Mouse (Mus musculus) left cerebral cortex, adult 2 months (tissue): Measurements from ENCODE around the gene Ica1. TPM values are rescaled to one million over a fixed set of nuclear protein-coding genes. Genes with fewer than 3 reads are reported as not detected.

Experiments
- DNase-seq, 2 experiments: peaks; one replicate each; pipeline ENCODE4 v3.0.0; 2021 to 2022; ENCODE audit warnings: low spot score in 2 of 2, mixed read lengths in 1 of 2; ENCODE audit errors: extremely low spot score in 1 of 2
- H3K27ac ChIP-seq: fragments of 200-600 bp; 2 replicates; pipeline ENCODE4 v1.8.1; 2022
- H3K4me3 ChIP-seq: fragments of 200-600 bp; 2 replicates; pipeline ENCODE4 v1.8.1; 2022
- CTCF ChIP-seq: fragments of 200-600 bp; IDR thresholded peaks from 2 replicates; pipeline ENCODE4 v1.8.1; 2022; ENCODE audit warnings: antibody characterized with exemption, mild to moderate bottlenecking, moderate library complexity
- intact Hi-C: fragments of 180-260 bp; cut with DNase I; formaldehyde crosslinking; loops from one replicate; pipeline ENCODE4 v1.15.1; 2025
- long read RNA-seq, 2 experiments: library from polyadenylated mRNA; stranded (forward); transcript quantifications; one replicate each; pipeline ENCODE4 v2.0.0; 2021; ENCODE audit warnings: borderline mapping rate in 2 of 2
- total RNA-seq, 2 experiments: library from RNA; stranded (reverse); gene quantifications; 2 replicates each; pipeline ENCODE4 v1.2.3; 2021

Ica1 gene
- total RNA-seq, result 10 to 100 TPM; 65.4 to 72.6 TPM
- long read RNA-seq, experiment 1, transcript Ica1-201 (14 exons, 2,075 nt), result major isoform, 45 of 58 reads
- long read RNA-seq, experiment 1, partial matches to known transcripts, result 3 of 58 reads
- long read RNA-seq, experiment 1, other reads (novel, unspliced or antisense), result 10 of 58 reads
- long read RNA-seq, experiment 2, transcript Ica1-201 (14 exons, 2,075 nt), result major isoform, 19 of 32 reads
- long read RNA-seq, experiment 2, partial matches to known transcripts, result 2 of 32 reads
- long read RNA-seq, experiment 2, other reads (novel, unspliced or antisense), result 11 of 32 reads

- intact Hi-C loops, result loop anchor here (5.0 kb wide), 1 partner anchor 54 kb away; no protein-coding TSS in a partner anchor
- Histone ChIP-seq H3K4me3 (peak within 1 kb of the TSS; percentile 82), H3K27ac (peak within 1 kb of the TSS; percentile 96)
- no peak for TF ChIP-seq CTCF
- no peak for DNase-seq
Measured at GRCm38 (mm10) chr6:8778296-8778649, at the start of gene Ica1. Gene Ica1 (minus strand): TSS chr6:8778488.

DNA sequence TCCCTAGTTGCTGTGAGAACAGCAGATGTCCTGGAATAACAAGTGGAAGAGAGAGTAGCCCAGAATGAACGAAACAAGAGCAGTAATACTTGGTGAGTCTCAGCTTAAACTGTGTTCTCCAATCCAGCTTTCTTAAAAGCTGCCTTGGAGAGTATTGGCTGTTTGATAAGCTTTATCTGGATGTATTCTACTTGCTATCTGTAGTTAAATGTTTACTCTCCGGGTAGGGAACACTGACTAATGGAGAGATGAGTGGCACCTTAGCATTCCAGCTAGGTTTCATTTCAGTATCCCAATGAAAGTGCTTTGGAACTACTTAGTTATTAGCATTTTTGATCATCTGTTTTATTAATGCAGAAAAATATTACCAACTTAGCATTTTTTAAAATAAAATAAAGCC is 41.6 kb upstream of the Ica1 start:
- DNase-seq, result no peak
- intact Hi-C loops, result no loop called here
- Histone ChIP-seq H3K4me3 (no peak overlapping the region), H3K27ac (no peak overlapping the region)
- TF ChIP-seq CTCF, result no peak

- no peak overlapping the region for H3K27ac ChIP-seq
- no peak for TF ChIP-seq CTCF
- no peak for DNase-seq
- no peak overlapping the region for H3K4me3 ChIP-seq
- intact Hi-C loops, result no loop called here
Measured at GRCm38 (mm10) chr6:8814332-8815002, 36.2 kb upstream of the Ica1 start.

DNA sequence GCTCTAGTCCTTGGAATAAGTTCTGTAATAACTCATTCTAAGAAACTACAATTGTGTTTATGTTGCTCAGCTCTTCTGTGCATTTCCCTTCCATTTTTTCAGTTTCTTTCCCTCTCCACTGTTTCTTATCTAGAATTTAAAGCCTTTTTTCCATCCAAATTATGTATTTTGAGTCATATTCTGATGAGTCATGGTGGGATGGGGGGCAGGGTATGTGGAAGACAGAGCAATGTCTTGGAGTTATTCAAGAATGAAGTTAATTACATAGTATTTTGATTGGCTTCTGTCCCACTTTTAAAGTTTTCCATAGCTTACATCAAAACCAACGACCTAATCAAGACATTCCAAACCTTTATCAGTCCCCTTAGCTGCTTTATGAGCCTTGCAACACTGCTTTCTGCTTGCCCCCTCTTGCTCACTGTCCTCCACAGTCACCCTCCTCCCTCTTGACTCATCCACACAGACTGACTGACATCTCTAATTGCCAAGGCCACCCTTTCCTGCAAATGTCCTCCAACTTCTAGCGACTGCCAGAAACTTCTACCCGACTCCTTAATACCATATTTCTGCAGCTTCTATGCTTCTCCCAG is 24.4 kb upstream of the Ica1 start:
- TF ChIP-seq CTCF, result no peak
- H3K27ac ChIP-seq, result no peak overlapping the region
- no peak overlapping the region for H3K4me3 ChIP-seq
- no peak for DNase-seq
- intact Hi-C loops, result no loop called here

- H3K27ac ChIP-seq, result no peak overlapping the region
- no peak for TF ChIP-seq CTCF
- no peak overlapping the region for H3K4me3 ChIP-seq
- intact Hi-C loops, result no loop called here
- no peak for DNase-seq
Measured at GRCm38 (mm10) chr6:8792385-8792784, 14.1 kb upstream of the Ica1 start.

DNA sequence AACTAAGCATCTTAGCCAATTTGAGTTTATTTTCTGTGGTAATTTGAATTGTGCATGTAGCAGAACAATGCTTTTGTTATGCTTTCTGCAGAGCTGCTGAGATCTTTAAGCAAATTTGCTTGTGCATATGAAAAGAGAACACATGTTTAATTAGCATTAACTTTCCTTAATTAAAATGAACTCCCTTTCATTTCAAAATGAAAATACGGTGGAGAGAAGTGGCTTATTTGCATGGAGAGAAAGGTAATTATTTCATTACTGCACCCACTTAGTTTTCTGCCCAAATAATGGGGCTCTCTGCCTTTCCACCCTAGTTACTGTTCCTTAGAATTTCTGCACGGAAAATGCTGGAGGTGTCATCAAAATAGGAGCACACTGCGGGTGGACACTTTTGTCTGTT is 13.5 kb upstream of the Ica1 start:
- TF ChIP-seq CTCF, result no peak
- no peak for DNase-seq
- no peak overlapping the region for H3K4me3 ChIP-seq
- intact Hi-C loops, result no loop called here
- no peak overlapping the region for H3K27ac ChIP-seq

DNA sequence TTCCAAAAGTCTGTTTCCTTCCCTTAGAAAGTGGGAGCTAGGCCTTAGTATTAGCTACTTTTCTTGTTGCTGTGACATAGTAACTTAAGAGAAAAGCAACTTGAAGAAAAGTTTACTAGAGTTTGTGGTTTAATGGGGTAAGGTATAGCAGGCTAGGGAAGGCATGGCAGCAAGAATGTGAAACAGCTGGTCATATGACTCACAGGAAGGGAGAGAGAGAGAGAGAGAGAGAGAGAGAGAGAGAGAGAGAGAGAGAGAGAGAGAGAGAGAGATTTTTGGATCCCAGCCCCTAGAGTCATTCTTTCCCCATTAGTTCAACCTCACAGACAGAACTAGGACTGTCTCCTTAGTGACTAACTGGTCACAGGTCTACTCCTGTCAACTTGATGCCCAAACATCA is 2.3 kb upstream of the Ica1 start:
- no peak for TF ChIP-seq CTCF
- no peak for DNase-seq
- H3K4me3 ChIP-seq, result no peak overlapping the region
- H3K27ac ChIP-seq, result no peak overlapping the region
- intact Hi-C loops, result no loop called here

- no peak for TF ChIP-seq CTCF
- intact Hi-C loops, result loop anchor here (5.0 kb wide), 1 partner anchor 55 kb away; no protein-coding TSS in a partner anchor
- Histone ChIP-seq H3K27ac (peak overlapping the region; percentile 96), H3K4me3 (peak overlapping the region; percentile 82)
- DNase-seq, result peak; percentile 78 to 79
Measured at GRCm38 (mm10) chr6:8777411-8778295, 635 bp downstream of the Ica1 start.

- no peak for DNase-seq
- Histone ChIP-seq H3K27ac (no peak overlapping the region), H3K4me3 (no peak overlapping the region)
- intact Hi-C loops, result no loop called here
- TF ChIP-seq CTCF, result no peak
Measured at GRCm38 (mm10) chr6:8771539-8771938, 6.7 kb downstream of the Ica1 start.

DNA sequence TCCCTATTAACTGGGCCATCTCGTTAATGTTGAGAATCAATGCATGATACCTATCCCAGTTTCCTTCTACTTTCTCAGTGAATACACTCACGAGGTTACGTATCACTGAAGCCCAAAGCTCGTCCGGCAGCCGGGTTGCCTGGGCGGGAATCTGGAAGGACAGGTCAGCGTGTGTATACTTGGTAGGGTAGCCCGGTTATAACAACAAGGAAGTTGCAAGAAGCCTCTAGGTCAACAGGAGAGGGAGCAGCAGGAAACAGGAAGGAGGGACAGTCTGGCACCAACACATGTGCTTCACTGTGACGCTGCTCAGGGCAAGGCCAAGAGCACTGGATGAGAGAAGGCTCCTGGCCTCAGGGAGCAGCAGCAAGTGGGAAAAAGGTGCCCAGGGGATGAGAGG is 7.9 kb downstream of the Ica1 start:
- H3K4me3 ChIP-seq, result no peak overlapping the region
- no peak overlapping the region for H3K27ac ChIP-seq
- DNase-seq, result no peak
- TF ChIP-seq CTCF, result no peak
- intact Hi-C loops, result no loop called here

DNA sequence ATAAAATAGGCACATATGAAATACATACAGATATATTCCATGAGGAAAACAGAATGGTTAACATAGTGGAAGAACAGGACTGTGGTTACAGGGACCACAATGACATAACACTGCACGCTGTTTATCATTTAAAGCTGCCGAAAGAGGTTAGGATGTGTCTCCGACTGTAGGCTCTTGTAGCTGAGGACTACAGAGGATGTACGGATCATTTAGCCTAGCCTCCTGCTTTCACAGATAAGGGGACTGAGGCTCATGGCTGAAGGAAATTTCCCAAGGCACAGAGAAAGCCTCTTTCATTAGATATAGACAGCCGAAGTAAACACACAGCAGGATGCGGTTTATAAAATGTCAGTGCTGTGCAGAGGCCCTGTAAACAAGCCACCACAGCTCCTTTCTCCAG is 8.5 kb downstream of the Ica1 start:
- TF ChIP-seq CTCF, result no peak
- intact Hi-C loops, result no loop called here
- H3K4me3 ChIP-seq, result no peak overlapping the region
- DNase-seq, result no peak
- H3K27ac ChIP-seq, result no peak overlapping the region

- TF ChIP-seq CTCF, result no peak
- intact Hi-C loops, result no loop called here
Measured at GRCm38 (mm10) chr6:8766652-8767051, 11.6 kb downstream of the Ica1 start.

More at GRCm38 (mm10) chr6:8766652-8767051, 11.6 kb downstream of the Ica1 start:
- Histone ChIP-seq H3K4me3 (no peak overlapping the region), H3K27ac (no peak overlapping the region)
- no peak for DNase-seq
